Mouse (Mus musculus) lung, postnatal 0 days (tissue): ENCODE data around the gene Krt34. TPM values are rescaled to one million over a fixed set of nuclear protein-coding genes. Genes with fewer than 3 reads are reported as not detected.

Experiments used
- ATAC-seq: fragments of 200-750 bp; cut with Nextera tagmentation; 2 replicates; pipeline ENCODE4 v1.8.0; 2017; ENCODE audit warnings: moderate library complexity
- DNase-seq: peaks from one replicate; pipeline ENCODE4 v3.0.0-alpha.2; 2016; ENCODE audit warnings: low spot score
- H3K27ac ChIP-seq: fragments of 300-500 bp; sonication (generic); 2 replicates; pipeline ENCODE4 v1.5.1; 2014; ENCODE audit warnings: antibody characterized with exemption, mild to moderate bottlenecking, low read length, mixed read lengths
- H3K27me3 ChIP-seq: fragments of 300-500 bp; sonication (generic); replicated peaks from 2 replicates; pipeline ENCODE4 v1.6.1; 2014; ENCODE audit warnings: low read length, mixed read lengths; ENCODE audit not compliant: insufficient read depth
- H3K36me3 ChIP-seq: fragments of 300-500 bp; sonication (generic); 2 replicates; pipeline ENCODE4 v1.6.1; 2014; ENCODE audit warnings: low read length, mixed read lengths; ENCODE audit not compliant: insufficient read depth
- H3K4me1 ChIP-seq: fragments of 300-500 bp; sonication (generic); 2 replicates; pipeline ENCODE4 v1.6.1; 2014; ENCODE audit warnings: antibody characterized with exemption, low read depth, low read length, mixed read lengths; ENCODE audit not compliant: insufficient read depth
- H3K4me2 ChIP-seq: fragments of 300-500 bp; sonication (generic); replicated peaks from 2 replicates; pipeline ENCODE4 v1.6.1; 2014; ENCODE audit warnings: low read depth, mild to moderate bottlenecking, low read length, moderate library complexity, mixed read lengths
- H3K4me3 ChIP-seq: fragments of 300-500 bp; sonication (generic); 2 replicates; pipeline ENCODE4 v1.5.1; 2014; ENCODE audit warnings: low read depth, low read length
- H3K9ac ChIP-seq: fragments of 300-500 bp; sonication (generic); replicated peaks from 2 replicates; pipeline ENCODE4 v1.6.1; 2014; ENCODE audit warnings: low read depth, mild to moderate bottlenecking
- H3K9me3 ChIP-seq: fragments of 300-500 bp; sonication (generic); 2 replicates; pipeline ENCODE4 v1.6.1; 2016; ENCODE audit warnings: low read length, mixed read lengths
- CTCF ChIP-seq: IDR thresholded peaks from 2 replicates; pipeline ENCODE4 v1.5.1; 2016; ENCODE audit warnings: antibody characterized with exemption, mild to moderate bottlenecking
- EP300 ChIP-seq: IDR thresholded peaks from 2 replicates; pipeline ENCODE4 v1.6.1; 2016; ENCODE audit warnings: antibody characterized with exemption, mild to moderate bottlenecking, control low read depth
- WGBS: fragments of 180-500 bp; shearing (Covaris S2); extraction: QIAGEN DNeasy Blood & Tissue Kit; methylation state at CpG from one replicate; pipeline ENCODE4 v1.1.7; 2014; 5-methylcytosine and 5-hydroxymethylcytosine counted together
- polyA plus RNA-seq: library from polyadenylated mRNA; unstranded; fragments of >200 nt; fragmentation: Nextera tagmentation; extraction: Ambion mirVana; gene quantifications from 2 replicates; pipeline ENCODE4 v1.2.1, GENCODE M21; 2015

Krt34 gene
- polyA plus RNA-seq, 1 experiment from 2014 or later = 0.11 TPM

- WGBS = 72% methylated on average over 8 of the region's 8 CpGs
- TF ChIP-seq CTCF = peak; percentile 46
- no peak for TF ChIP-seq EP300
- H3K27me3 ChIP-seq = no peaks in the 10 kb centered on the region
- no peaks in the 10 kb centered on the region for H3K36me3 ChIP-seq
- H3K4me3 ChIP-seq = no peak overlapping the region
- H3K27ac ChIP-seq = no peak overlapping the region
- H3K4me2 ChIP-seq = no peak overlapping the region
- H3K4me1 ChIP-seq = no peaks in the 10 kb centered on the region
- DNase-seq = no peak
- no peak for ATAC-seq
- no peak overlapping the region for H3K9ac ChIP-seq
- H3K9me3 ChIP-seq = no peaks in the 10 kb centered on the region
These were observed 17.5 kb upstream of the Krt34 start for GRCm38 (mm10) chr11:100058875-100059274.

- Histone ChIP-seq H3K9ac (no peak overlapping the region), H3K4me3 (no peak overlapping the region), H3K4me2 (no peak overlapping the region), H3K36me3 (no peaks in the 10 kb centered on the region), H3K4me1 (no peaks in the 10 kb centered on the region), H3K27ac (no peak overlapping the region), H3K9me3 (no peaks in the 10 kb centered on the region), H3K27me3 (no peaks in the 10 kb centered on the region)
- DNase-seq (peak; percentile 46), ATAC-seq (peak; percentile 44; the same call in 1 of the 2 replicates)
- TF ChIP-seq EP300 (no peak), CTCF (no peak)
- 44% methylated on average over 9 of the region's 9 CpGs for WGBS
These were observed 14.6 kb upstream of the Krt34 start for GRCm38 (mm10) chr11:100055686-100056655.

GRCm38 (mm10) chr11:100050451-100050850 lies 9.1 kb upstream of the Krt34 start, which contains the start of gene Krt31:
Gene Krt31 (minus strand): TSS chr11:100050551.
- no peak for TF ChIP-seq CTCF
- H3K4me1 ChIP-seq = no peaks in the 10 kb centered on the region
- no peaks in the 10 kb centered on the region for H3K36me3 ChIP-seq
- no peak within 1 kb of the TSS for H3K9ac ChIP-seq
- WGBS = 78% methylated on average over 3 of the region's 3 CpGs
- H3K27me3 ChIP-seq = no peaks in the 10 kb centered on the region
- no peak within 1 kb of the TSS for H3K4me3 ChIP-seq
- ATAC-seq (no peak), DNase-seq (no peak)
- no peak within 1 kb of the TSS for H3K27ac ChIP-seq
- no peak within 1 kb of the TSS for H3K4me2 ChIP-seq
- no peaks in the 10 kb centered on the region for H3K9me3 ChIP-seq

- DNase-seq (no peak), ATAC-seq (no peak)
- no peak overlapping the region for H3K9ac ChIP-seq
- H3K27ac ChIP-seq = no peak overlapping the region
- H3K4me3 ChIP-seq = no peak overlapping the region
- H3K9me3 ChIP-seq = no peaks in the 10 kb centered on the region
- H3K4me2 ChIP-seq = no peak overlapping the region
- no peak for TF ChIP-seq EP300
- TF ChIP-seq CTCF = no peak
- H3K4me1 ChIP-seq = no peaks in the 10 kb centered on the region
- H3K36me3 ChIP-seq = no peaks in the 10 kb centered on the region
- 61% methylated on average over 2 of the region's 2 CpGs for WGBS
- H3K27me3 ChIP-seq = no peaks in the 10 kb centered on the region
These were observed 5.8 kb upstream of the Krt34 start for GRCm38 (mm10) chr11:100047193-100047592.

DNA sequence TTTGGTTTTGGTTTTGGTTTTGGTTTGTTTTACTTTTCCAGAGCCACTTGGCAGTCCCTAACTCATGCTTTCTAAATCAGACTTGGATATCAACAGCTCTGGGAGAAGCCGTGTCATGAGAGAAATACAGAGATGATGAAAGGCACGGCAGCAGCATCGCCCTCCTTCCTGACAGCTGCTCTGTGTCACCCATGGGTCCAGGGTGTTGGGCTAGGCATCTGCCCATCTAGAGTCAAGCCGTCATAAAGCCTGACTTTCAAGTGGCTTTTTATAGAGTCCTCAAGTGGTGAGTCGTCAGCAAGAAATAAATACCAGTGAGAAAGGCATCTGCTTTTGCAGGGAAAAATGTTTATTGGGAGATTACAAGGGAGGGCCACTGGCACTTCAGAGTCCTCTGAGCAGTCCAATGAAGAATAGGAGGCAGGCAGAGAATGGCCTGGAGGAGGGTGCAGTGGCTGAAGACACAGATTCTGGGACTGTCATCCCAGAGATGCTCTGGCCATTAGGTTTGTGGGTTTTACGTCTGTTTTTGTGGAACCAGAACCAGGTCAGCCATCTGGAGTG lies 5.0 kb upstream of the Krt34 start:
- ATAC-seq = peak; percentile 74
- Histone ChIP-seq H3K4me3 (no peak overlapping the region), H3K36me3 (no peaks in the 10 kb centered on the region), H3K27ac (no peak overlapping the region), H3K4me1 (no peaks in the 10 kb centered on the region), H3K27me3 (no peaks in the 10 kb centered on the region), H3K9ac (no peak overlapping the region), H3K4me2 (no peak overlapping the region), H3K9me3 (no peaks in the 10 kb centered on the region)
- WGBS = 53% methylated on average over 6 of the region's 6 CpGs
- TF ChIP-seq CTCF (no peak), EP300 (peak; percentile 38; the same call in 1 of the 2 replicates)
- DNase-seq = peak; percentile 49

GRCm38 (mm10) chr11:100029768-100030167 lies 11.6 kb downstream of the Krt34 start, which contains the start of gene Krt33b:
Gene Krt33b (minus strand): TSS chr11:100029868.
- Histone ChIP-seq H3K4me1 (no peaks in the 10 kb centered on the region), H3K36me3 (no peaks in the 10 kb centered on the region), H3K27me3 (no peaks in the 10 kb centered on the region), H3K9me3 (no peaks in the 10 kb centered on the region), H3K9ac (no peak within 1 kb of the TSS), H3K27ac (no peak within 1 kb of the TSS), H3K4me2 (no peak within 1 kb of the TSS), H3K4me3 (no peak within 1 kb of the TSS)
- TF ChIP-seq EP300 = no peak
- ATAC-seq = no peak
- 87% methylated on average over 6 of the region's 6 CpGs for WGBS
- DNase-seq = no peak
